Mouse (Mus musculus) forebrain, postnatal 0 days (tissue): Measurements from ENCODE around the gene Slc9b1. TPM values are rescaled to one million over a fixed set of nuclear protein-coding genes. Genes with fewer than 3 reads are reported as not detected.

Experiments used
- ATAC-seq: fragments of 200-750 bp; cut with Nextera tagmentation; 2 replicates; pipeline ENCODE4 v1.8.0; 2017; ENCODE audit warnings: mild to moderate bottlenecking, moderate library complexity
- DNase-seq: peaks from one replicate; pipeline ENCODE4 v3.0.0-alpha.2; 2015
- H3K27ac ChIP-seq: fragments of 300-500 bp; sonication (generic); 2 replicates; pipeline ENCODE4 v1.5.1; 2014; ENCODE audit warnings: low read depth, mild to moderate bottlenecking, antibody characterized with exemption, low read length, moderate library complexity, mixed read lengths
- H3K27me3 ChIP-seq: fragments of 300-500 bp; sonication (generic); 2 replicates; pipeline ENCODE4 v1.6.1; 2014; ENCODE audit warnings: mild to moderate bottlenecking, low read length, mixed read lengths; ENCODE audit not compliant: insufficient read depth
- H3K36me3 ChIP-seq: fragments of 300-500 bp; sonication (generic); 2 replicates; pipeline ENCODE4 v1.6.1; 2014; ENCODE audit warnings: mild to moderate bottlenecking, moderate library complexity; ENCODE audit not compliant: insufficient read depth
- H3K4me1 ChIP-seq: fragments of 300-500 bp; sonication (generic); 2 replicates; pipeline ENCODE4 v1.6.1; 2014; ENCODE audit warnings: antibody characterized with exemption; ENCODE audit not compliant: insufficient read depth
- H3K4me2 ChIP-seq: fragments of 300-500 bp; sonication (generic); 2 replicates; pipeline ENCODE4 v1.6.1; 2014; ENCODE audit warnings: low read depth, mild to moderate bottlenecking, moderate library complexity
- H3K4me3 ChIP-seq: fragments of 300-500 bp; sonication (generic); 2 replicates; pipeline ENCODE4 v1.5.1; 2014; ENCODE audit warnings: low read depth, low read length, mixed read lengths
- H3K9ac ChIP-seq: fragments of 300-500 bp; sonication (generic); 2 replicates; pipeline ENCODE4 v1.6.1; 2014; ENCODE audit warnings: mild to moderate bottlenecking
- H3K9me3 ChIP-seq: fragments of 300-500 bp; sonication (generic); 2 replicates; pipeline ENCODE4 v1.6.1; 2016; ENCODE audit warnings: low read length
- CTCF ChIP-seq: sonication (generic); IDR thresholded peaks from 2 replicates; pipeline ENCODE4 v1.5.1; 2016; ENCODE audit warnings: antibody characterized with exemption, control low read depth, low read depth
- WGBS: fragments of 180-500 bp; shearing (Covaris S2); extraction: QIAGEN DNeasy Blood & Tissue Kit; methylation state at CpG from one replicate; pipeline ENCODE4 v1.1.7; 2014; 5-methylcytosine and 5-hydroxymethylcytosine counted together
- polyA plus RNA-seq: library from polyadenylated mRNA; unstranded; fragments of >200 nt; fragmentation: Nextera tagmentation; extraction: Ambion mirVana; gene quantifications from 2 replicates; pipeline ENCODE4 v1.2.1, GENCODE M21; 2015
- total RNA-seq: library from RNA; depleted of rRNA; stranded (reverse); fragments of >200 nt; gene quantifications from 2 replicates; pipeline ENCODE4 v1.2.3, GENCODE M21; 2014

The Slc9b1 gene
- total and polyA plus RNA-seq, 2 experiments from 2014 or later: not detected

DNA sequence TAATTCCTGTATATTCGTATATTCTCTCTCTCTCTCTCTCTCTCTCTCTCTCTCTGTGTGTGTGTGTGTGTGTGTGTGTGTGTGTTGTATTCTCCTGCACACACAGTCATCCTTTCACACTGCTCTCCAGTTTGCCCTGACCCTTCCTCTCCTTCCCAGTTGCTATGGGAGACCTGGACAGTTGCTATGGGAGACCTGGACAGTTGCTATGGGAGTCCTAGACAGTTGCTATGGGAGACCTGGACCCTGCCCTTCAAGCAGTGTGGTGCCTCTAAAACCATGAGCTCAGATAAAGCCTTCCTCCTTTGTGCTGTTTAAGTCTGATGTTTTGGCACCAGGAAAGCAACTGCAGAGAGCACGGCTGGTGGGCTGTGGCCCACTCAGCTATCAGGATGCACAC lies 34.1 kb upstream of the Slc9b1 start:
- no peaks in the 10 kb centered on the region for H3K36me3 ChIP-seq
- no peak overlapping the region for H3K4me3 ChIP-seq
- no peaks in the 10 kb centered on the region for H3K9me3 ChIP-seq
- H3K27me3 ChIP-seq: no peaks in the 10 kb centered on the region
- DNase-seq: no peak
- 26% methylated on average over 2 of the region's 2 CpGs for whole genome bisulfite sequencing
- H3K4me2 ChIP-seq: no peak overlapping the region
- H3K9ac ChIP-seq: no peak overlapping the region
- no peak for TF ChIP-seq CTCF
- no peaks in the 10 kb centered on the region for H3K4me1 ChIP-seq
- ATAC-seq: peak; percentile 86
- H3K27ac ChIP-seq: no peak overlapping the region

DNA sequence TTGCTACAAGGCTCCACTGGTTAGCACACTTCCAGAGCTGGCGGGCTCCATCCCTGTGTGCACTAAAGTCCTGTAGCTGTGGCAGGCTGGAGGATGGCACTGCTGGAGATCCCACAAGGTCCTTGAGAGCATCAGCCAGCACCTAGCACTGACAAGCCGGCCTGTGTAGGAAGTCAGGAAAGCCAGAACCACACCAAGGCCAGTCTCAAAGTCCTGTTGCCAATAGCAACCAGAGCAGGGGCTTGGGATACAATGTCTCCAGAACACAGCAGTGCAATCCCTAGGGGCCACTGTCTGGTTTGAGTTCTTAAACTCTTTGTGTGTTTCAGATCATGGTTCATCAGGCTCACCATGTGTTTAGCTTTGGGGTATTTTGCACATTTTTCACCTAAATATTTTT lies 33.0 kb upstream of the Slc9b1 start:
- H3K9me3 ChIP-seq: no peaks in the 10 kb centered on the region
- DNase-seq: no peak
- no peak overlapping the region for H3K9ac ChIP-seq
- H3K27ac ChIP-seq: no peak overlapping the region
- TF ChIP-seq CTCF: no peak
- H3K27me3 ChIP-seq: no peaks in the 10 kb centered on the region
- no peaks in the 10 kb centered on the region for H3K36me3 ChIP-seq
- 0 out of 2 replicates have a peak, but pooled peaks have one; percentile 14 for ATAC-seq
- 67% methylated on average over 2 of the region's 2 CpGs for WGBS
- H3K4me3 ChIP-seq: no peak overlapping the region
- H3K4me2 ChIP-seq: no peak overlapping the region
- no peaks in the 10 kb centered on the region for H3K4me1 ChIP-seq

- no peak overlapping the region for H3K4me2 ChIP-seq
- no peak for ATAC-seq
- H3K4me1 ChIP-seq: no peaks in the 10 kb centered on the region
- no peaks in the 10 kb centered on the region for H3K36me3 ChIP-seq
- H3K27ac ChIP-seq: no peak overlapping the region
- no peak overlapping the region for H3K4me3 ChIP-seq
- TF ChIP-seq CTCF: no peak
- H3K27me3 ChIP-seq: no peaks in the 10 kb centered on the region
- H3K9me3 ChIP-seq: no peaks in the 10 kb centered on the region
- WGBS: 94% methylated on average over 9 of the region's 9 CpGs
- no peak overlapping the region for H3K9ac ChIP-seq
- DNase-seq: no peak
These were observed 32.0 kb upstream of the Slc9b1 start for GRCm38 (mm10) chr3:135315720-135316425.

- TF ChIP-seq CTCF: no peak
- ATAC-seq: no peak
- WGBS: 88% methylated on average over 11 of the region's 11 CpGs
These were observed 29.5 kb upstream of the Slc9b1 start for GRCm38 (mm10) chr3:135318331-135318730.

DNA sequence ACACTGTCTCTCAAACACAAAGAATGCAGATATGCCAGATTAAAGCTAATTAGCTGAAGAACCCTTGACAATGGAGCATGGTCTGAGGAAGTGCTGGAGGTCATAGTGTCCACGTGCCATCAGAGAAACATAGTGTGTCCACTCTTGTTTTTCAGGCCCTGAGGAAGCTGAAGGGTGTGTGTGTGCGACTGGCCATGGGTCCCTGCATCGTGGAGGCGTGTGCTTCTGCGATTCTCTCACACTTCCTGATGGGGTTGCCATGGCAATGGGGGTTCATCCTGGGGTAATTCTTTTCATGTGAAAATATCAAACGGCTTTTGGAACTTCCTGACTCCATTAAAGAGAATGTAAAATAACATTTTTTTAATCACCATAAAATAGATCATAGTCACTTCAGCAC lies 23.5 kb upstream of the Slc9b1 start:
- WGBS: 28% methylated on average over 6 of the region's 6 CpGs
- DNase-seq: peak; percentile 21
- ATAC-seq: peak; percentile 78; the same call in 1 of the 2 replicates

More at GRCm38 (mm10) chr3:135318331-135318730, 29.5 kb upstream of the Slc9b1 start:
- no peaks in the 10 kb centered on the region for H3K27me3 ChIP-seq
- no peak overlapping the region for H3K4me2 ChIP-seq
- no peaks in the 10 kb centered on the region for H3K36me3 ChIP-seq
- H3K9ac ChIP-seq: no peak overlapping the region
- no peaks in the 10 kb centered on the region for H3K9me3 ChIP-seq
- H3K4me1 ChIP-seq: no peaks in the 10 kb centered on the region
- no peak for DNase-seq
- no peak overlapping the region for H3K27ac ChIP-seq
- no peak overlapping the region for H3K4me3 ChIP-seq

DNA sequence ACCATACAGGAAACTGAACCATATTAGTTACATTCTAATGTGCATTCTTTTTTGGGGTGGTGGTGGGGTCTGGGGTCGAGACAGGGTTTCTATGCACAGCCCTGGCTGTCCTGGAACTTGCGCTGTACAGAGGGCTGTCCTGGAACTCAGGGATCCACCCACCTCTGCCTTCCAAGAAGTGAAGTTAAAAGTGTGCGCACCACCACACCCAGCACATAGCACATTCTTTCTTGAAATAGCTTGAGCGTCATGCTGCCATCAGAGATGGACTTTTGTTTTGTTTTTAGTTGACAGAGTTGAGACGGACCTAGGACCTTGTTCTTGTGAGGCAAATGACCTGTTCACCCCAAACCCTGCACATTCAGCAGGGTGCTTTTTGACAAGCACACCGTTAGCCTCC lies 20.7 kb upstream of the Slc9b1 start:
- Histone ChIP-seq H3K27me3 (no peaks in the 10 kb centered on the region), H3K4me3 (no peak overlapping the region), H3K9ac (no peak overlapping the region), H3K4me2 (no peak overlapping the region), H3K9me3 (no peaks in the 10 kb centered on the region), H3K4me1 (no peaks in the 10 kb centered on the region), H3K36me3 (no peaks in the 10 kb centered on the region), H3K27ac (no peak overlapping the region)
- no peak for ATAC-seq
- no peak for DNase-seq
- WGBS: 83% methylated on average over 6 of the region's 6 CpGs
- TF ChIP-seq CTCF: no peak

More for the DNA sequence above, 23.5 kb upstream of the Slc9b1 start:
- H3K9ac ChIP-seq: no peak overlapping the region
- H3K4me1 ChIP-seq: no peaks in the 10 kb centered on the region
- H3K36me3 ChIP-seq: no peaks in the 10 kb centered on the region
- H3K4me3 ChIP-seq: no peak overlapping the region
- no peak for TF ChIP-seq CTCF
- no peaks in the 10 kb centered on the region for H3K9me3 ChIP-seq
- H3K4me2 ChIP-seq: no peak overlapping the region
- H3K27me3 ChIP-seq: no peaks in the 10 kb centered on the region
- H3K27ac ChIP-seq: no peak overlapping the region

DNA sequence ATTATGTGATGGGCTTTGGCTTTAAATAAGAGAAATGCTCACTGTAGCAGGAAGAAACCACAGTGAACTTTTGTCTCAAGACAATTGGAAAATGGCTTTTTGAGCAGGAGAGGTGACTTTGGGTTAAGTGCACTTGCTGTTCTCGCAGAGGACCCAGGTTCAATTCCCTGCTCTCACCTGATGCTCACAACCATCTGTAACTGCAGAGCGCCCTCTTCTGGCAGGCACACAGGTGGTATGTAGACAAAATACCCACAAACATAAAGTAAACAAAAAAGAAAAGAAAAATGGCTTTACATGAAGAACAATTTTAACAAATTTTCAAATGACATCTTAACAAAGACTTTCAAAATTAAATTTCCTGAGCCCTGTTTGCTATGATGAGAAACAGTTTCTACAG lies 20.2 kb upstream of the Slc9b1 start:
- H3K36me3 ChIP-seq: no peaks in the 10 kb centered on the region
- no peak for DNase-seq
- H3K27ac ChIP-seq: no peak overlapping the region
- ATAC-seq: no peak
- no peak overlapping the region for H3K4me3 ChIP-seq
- H3K9ac ChIP-seq: no peak overlapping the region
- no peak overlapping the region for H3K4me2 ChIP-seq
- TF ChIP-seq CTCF: peak; percentile 12; the same call in 1 of the 2 replicates
- no peaks in the 10 kb centered on the region for H3K9me3 ChIP-seq
- H3K4me1 ChIP-seq: no peaks in the 10 kb centered on the region
- WGBS: 64% methylated on average over 2 of the region's 2 CpGs
- no peaks in the 10 kb centered on the region for H3K27me3 ChIP-seq
